Mouse (Mus musculus) ES-E14 (cell line): Measurements from ENCODE around the gene Psmd11. TPM values are rescaled to one million over a fixed set of nuclear protein-coding genes. Genes with fewer than 3 reads are reported as not detected.
"Not testable (repeated sequence)": the region's sequence is repeated elsewhere in the genome, so short reads cannot be mapped to it uniquely, and the experiment has no call there.

Experiments used
- DNase-seq: peaks from one replicate; pipeline ENCODE4 v3.0.0-alpha.2; 2013; ENCODE audit warnings: low read depth, low spot score
- H3K27ac ChIP-seq: 2 replicates; pipeline ENCODE4 v1.5.1; 2012; ENCODE audit warnings: low read depth, mild to moderate bottlenecking, low read length, moderate library complexity, mixed read lengths; ENCODE audit not compliant: poor library complexity, insufficient read depth, severe bottlenecking
- H3K36me3 ChIP-seq: 2 replicates; pipeline ENCODE4 v1.6.1; 2012; ENCODE audit warnings: mild to moderate bottlenecking, low read length, moderate library complexity, mixed read lengths; ENCODE audit not compliant: control insufficient read depth, poor library complexity, insufficient read depth, severe bottlenecking
- H3K4me1 ChIP-seq, 2 experiments: fragments of 150-350 bp in 1 of 2; sonication (generic) in 1 of 2; 2 replicates each; pipeline ENCODE4 v1.6.1; 2012; ENCODE audit warnings: low read length in 2 of 2, mild to moderate bottlenecking in 1 of 2, mixed read lengths in 1 of 2; ENCODE audit not compliant: control insufficient read depth in 2 of 2, insufficient read depth in 2 of 2, poor library complexity in 1 of 2
- H3K4me3 ChIP-seq, 2 experiments: fragments of 150-350 bp in 1 of 2; sonication (generic) in 1 of 2; 2 replicates each; pipeline ENCODE4 v1.5.1; 2012; ENCODE audit warnings: low read length in 2 of 2, low read depth in 1 of 2, mild to moderate bottlenecking in 1 of 2, mixed read lengths in 1 of 2; ENCODE audit not compliant: insufficient read depth in 1 of 2, poor library complexity in 1 of 2, severe bottlenecking in 1 of 2
- H3K9ac ChIP-seq: 2 replicates; pipeline ENCODE4 v1.6.1; 2012; ENCODE audit warnings: low read depth, mild to moderate bottlenecking, low read length, mixed read lengths; ENCODE audit not compliant: poor library complexity, insufficient read depth, severe bottlenecking
- H3K9me3 ChIP-seq: fragments of 150-350 bp; sonication (generic); 2 replicates; pipeline ENCODE4 v1.6.1; 2012; ENCODE audit warnings: low read depth, mild to moderate bottlenecking, low read length; ENCODE audit not compliant: control insufficient read depth, insufficient read depth
- CHD2 ChIP-seq: IDR thresholded peaks from 2 replicates; pipeline ENCODE4 v1.6.1; 2014; ENCODE audit warnings: mild to moderate bottlenecking, low read depth, low read length, inconsistent platforms
- HCFC1 ChIP-seq: IDR thresholded peaks from 2 replicates; pipeline ENCODE4 v1.6.1; 2012; ENCODE audit warnings: low read length, inconsistent platforms, borderline replicate concordance; ENCODE audit not compliant: insufficient read depth
- MAFK ChIP-seq: IDR thresholded peaks from 2 replicates; pipeline ENCODE4 v1.6.1; 2014; ENCODE audit warnings: mild to moderate bottlenecking, low read depth, low read length, inconsistent platforms; ENCODE audit not compliant: insufficient read depth
- ZC3H11A ChIP-seq: IDR thresholded peaks from 2 replicates; pipeline ENCODE4 v1.6.1; 2012; ENCODE audit warnings: low read depth, mild to moderate bottlenecking, inconsistent platforms, low read length, borderline replicate concordance
- ZNF384 ChIP-seq: IDR thresholded peaks from 2 replicates; pipeline ENCODE4 v1.6.1; 2012; ENCODE audit warnings: low read depth, low read length, inconsistent platforms
- in situ Hi-C, 2 experiments: fragments of 600-800 bp; cut with MboI; formaldehyde crosslinking; loops; one replicate each; pipeline ENCODE4 v1.15.1; 2025; ENCODE audit warnings: low sequenced_read_pairs in 2 of 2, inconsistent platforms in 1 of 2; ENCODE audit not compliant: unreplicated experiment in 2 of 2
- total RNA-seq: library from RNA; depleted of rRNA; stranded (reverse); fragments of 300-350 nt; gene quantifications from 2 replicates; pipeline ENCODE4 v1.2.3, GENCODE M21; 2012

The Psmd11 gene
- total RNA-seq, 1 experiment, result 106 TPM

DNA sequence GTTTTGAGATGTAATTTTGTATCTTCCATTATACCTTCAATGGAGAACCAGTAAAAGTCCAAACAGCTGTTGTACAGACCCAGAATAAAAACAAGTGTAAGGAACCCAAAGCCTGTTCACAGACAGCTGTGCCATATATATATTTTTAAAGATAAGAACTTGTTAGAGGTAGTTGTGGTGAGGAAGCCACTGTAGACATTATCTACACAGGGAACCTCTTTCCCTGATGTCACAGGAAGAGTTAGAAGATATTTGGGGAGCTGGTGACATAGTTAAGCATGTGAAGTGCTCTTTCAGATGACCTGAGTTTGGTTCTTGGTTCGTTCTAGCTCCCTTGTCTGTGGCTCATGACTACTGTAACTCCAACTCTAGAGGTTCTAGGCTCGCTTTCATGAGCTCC, 3.7 kb upstream of the Psmd11 start:
- in situ Hi-C loops, result no loop called here
- Histone ChIP-seq H3K4me1 (peaks cover 0 to 3% of the 10 kb centered on the region in 2 experiments; a peak in 2 of 4 replicates), H3K9ac (no peak overlapping the region), H3K4me3 (no peak overlapping the region), H3K9me3 (no peaks in the 10 kb centered on the region), H3K36me3 (no peaks in the 10 kb centered on the region), H3K27ac (no peak overlapping the region)
- TF ChIP-seq MAFK, result no peak
- no peak for TF ChIP-seq CHD2
- no peak for TF ChIP-seq ZC3H11A
- TF ChIP-seq HCFC1, result no peak
- no peak for TF ChIP-seq ZNF384
- no peak for DNase-seq

- no peak overlapping the region for H3K4me3 ChIP-seq
- TF ChIP-seq CHD2, result no peak
- no peak for TF ChIP-seq ZC3H11A
- no peak for TF ChIP-seq HCFC1
- TF ChIP-seq MAFK, result no peak
- TF ChIP-seq ZNF384, result no peak
- no peaks in the 10 kb centered on the region for H3K36me3 ChIP-seq
- H3K9ac ChIP-seq, result no peak overlapping the region
- H3K9me3 ChIP-seq, result no peaks in the 10 kb centered on the region
- in situ Hi-C loops, result no loop called here
- peaks cover 0 to 8% of the 10 kb centered on the region in 2 experiments; a peak in 2 of 4 replicates for H3K4me1 ChIP-seq
- no peak for DNase-seq
- no peak overlapping the region for H3K27ac ChIP-seq
Measured at GRCm38 (mm10) chr11:80425247-80425778, 3.1 kb upstream of the Psmd11 start.

GRCm38 (mm10) chr11:80426029-80426813, 2.2 kb upstream of the Psmd11 start:
- DNase-seq, H3K9ac ChIP-seq, H3K36me3 ChIP-seq, H3K4me1 ChIP-seq, in situ Hi-C loops, H3K9me3 ChIP-seq, H3K4me3 ChIP-seq, H3K27ac ChIP-seq: not testable (repeated sequence)

GRCm38 (mm10) chr11:80429009-80429475, 627 bp downstream of the Psmd11 start:
- DNase-seq, result no peak
- TF ChIP-seq ZC3H11A (0 out of 2 replicates have a peak, but pooled peaks have one; percentile 7), HCFC1 (no peak)
- Histone ChIP-seq H3K27ac (peak overlapping the region; percentile 88), H3K9me3 (no peaks in the 10 kb centered on the region), H3K4me1 (peaks cover 0 to 8% of the 10 kb centered on the region in 2 experiments; a peak in 2 of 4 replicates), H3K36me3 (peaks cover 9% of the 10 kb centered on the region), H3K4me3 (peak overlapping the region; percentile 87 to 98), H3K9ac (peak overlapping the region; percentile 99)
- in situ Hi-C loops, result no loop called here
